Mouse (Mus musculus): Measurements from ENCODE around the gene Rxra.

- TF ChIP-seq POLR2A (IDR thresholded peaks at IDR 0.05; ENCODE audit: low read depth, low read length) = no peak
- TF ChIP-seq CTCF (IDR thresholded peaks at IDR 0.05; ENCODE audit: extremely low read depth, insufficient read depth, insufficient read length, insufficient replicate concordance) = no peak
Measured at GRCm38 (mm10) chr2:27656576-27656975, 19.7 kb upstream of the Rxra start.

All from spleen, adult 2 months (tissue).